Mouse (Mus musculus) lung, adult 2 months (tissue): Measurements from ENCODE around the gene Lyg2. TPM values are rescaled to one million over a fixed set of nuclear protein-coding genes. Genes with fewer than 3 reads are reported as not detected.
A peak's percentile ranks its signal among the peaks of the same experiment; 100 is the strongest.

Experiments
- DNase-seq: peaks from one replicate; pipeline ENCODE4 v3.0.0; 2022
- H3K4me1 ChIP-seq: fragments of 200-500 bp; 2 replicates; pipeline ENCODE4 v1.6.1; 2011; ENCODE audit warnings: low read length; ENCODE audit not compliant: control insufficient read depth, insufficient read depth
- H3K4me3 ChIP-seq: fragments of 200-500 bp; replicated peaks from 2 replicates; pipeline ENCODE3; 2011; ENCODE audit warnings: low read depth, mild to moderate bottlenecking, control low read depth, low read length; ENCODE audit errors: extremely low read depth
- CTCF ChIP-seq: fragments of 200-500 bp; IDR thresholded peaks from 2 replicates; pipeline ENCODE4 v1.5.1; 2011; ENCODE audit warnings: mild to moderate bottlenecking, low read length, control low read depth; ENCODE audit not compliant: insufficient read depth
- POLR2A ChIP-seq: fragments of 200-500 bp; IDR thresholded peaks from 2 replicates; pipeline ENCODE4 v1.6.1; 2011; ENCODE audit warnings: low read depth, mild to moderate bottlenecking, control low read depth, low read length, borderline replicate concordance; ENCODE audit errors: extremely low read depth
- WGBS: fragments of 180-500 bp; shearing (Covaris S2); methylation state at CpG from one replicate; pipeline ENCODE4 v1.1.7; 2018; 5-methylcytosine and 5-hydroxymethylcytosine counted together
- polyA plus RNA-seq: library from polyadenylated mRNA; depleted of rRNA; stranded (reverse); fragments of >200 nt; gene quantifications from 2 replicates; pipeline ENCODE4 v1.2.3, GENCODE M21; 2012

Gene Lyg2
- polyA plus RNA-seq, 1 experiment = not detected

GRCm38 (mm10) chr1:37890025-37890652 lies 26.2 kb downstream of the Lyg2 start, which contains the start of the genes Mitd1 and Mrpl30:
TSS of gene Mitd1 (minus strand) at chr1:37890411.
TSS of gene Mrpl30 (plus strand) at chr1:37890477.
- Histone ChIP-seq H3K4me3 (peak within 1 kb of the TSS; percentile 85), H3K4me1 (peaks cover 9% of the 10 kb centered on the region)
- DNase-seq = peak; percentile 88
- WGBS = under 1% methylated on average over 41 of the region's 41 CpGs
- TF ChIP-seq CTCF (no peak), POLR2A (peak; percentile 89)

- 85% methylated on average over 7 of the region's 7 CpGs for WGBS
- Histone ChIP-seq H3K4me3 (peak overlapping the region; percentile 85), H3K4me1 (peaks cover 9% of the 10 kb centered on the region)
- TF ChIP-seq CTCF = no peak
- TF ChIP-seq POLR2A = no peak
- no peak for DNase-seq
These were observed 27.1 kb downstream of the Lyg2 start for GRCm38 (mm10) chr1:37889206-37889605.

DNA sequence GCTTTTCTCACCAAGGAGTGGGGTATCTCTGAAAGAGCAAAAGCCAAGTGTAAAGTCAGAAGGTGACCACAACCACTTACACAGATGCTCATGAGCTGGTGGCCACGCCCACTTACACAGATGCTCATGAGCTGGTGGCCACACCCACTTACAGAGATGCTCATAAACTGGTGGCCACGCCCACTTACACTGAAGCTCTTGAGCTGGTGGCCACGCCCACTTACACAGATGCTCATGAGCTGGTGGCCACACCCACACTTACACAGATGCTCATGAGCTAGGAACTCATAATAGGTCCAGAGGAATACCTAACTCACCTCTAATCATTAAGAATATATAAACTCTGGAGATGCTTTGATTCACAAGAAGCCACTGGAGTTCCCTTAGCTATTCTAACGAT lies 31.8 kb downstream of the Lyg2 start:
- WGBS = 75% methylated on average over 4 of the region's 4 CpGs
- no peak for DNase-seq
- Histone ChIP-seq H3K4me3 (no peak overlapping the region), H3K4me1 (peaks cover 4% of the 10 kb centered on the region; the same call in 1 of the 2 replicates)
- TF ChIP-seq POLR2A (no peak), CTCF (no peak)

- 85% methylated on average over 4 of the region's 4 CpGs for WGBS
- H3K4me1 ChIP-seq = no peaks in the 10 kb centered on the region
- TF ChIP-seq CTCF = no peak
- no peak for TF ChIP-seq POLR2A
- no peak for DNase-seq
- no peak overlapping the region for H3K4me3 ChIP-seq
These were observed 32.9 kb downstream of the Lyg2 start for GRCm38 (mm10) chr1:37883411-37883810.

GRCm38 (mm10) chr1:37877736-37878460 lies 38.4 kb downstream of the Lyg2 start:
- 91% methylated on average over 13 of the region's 13 CpGs for WGBS
- no peak for TF ChIP-seq CTCF
- TF ChIP-seq POLR2A = no peak
- H3K4me3 ChIP-seq = no peak overlapping the region
- no peaks in the 10 kb centered on the region for H3K4me1 ChIP-seq
- no peak for DNase-seq

DNA sequence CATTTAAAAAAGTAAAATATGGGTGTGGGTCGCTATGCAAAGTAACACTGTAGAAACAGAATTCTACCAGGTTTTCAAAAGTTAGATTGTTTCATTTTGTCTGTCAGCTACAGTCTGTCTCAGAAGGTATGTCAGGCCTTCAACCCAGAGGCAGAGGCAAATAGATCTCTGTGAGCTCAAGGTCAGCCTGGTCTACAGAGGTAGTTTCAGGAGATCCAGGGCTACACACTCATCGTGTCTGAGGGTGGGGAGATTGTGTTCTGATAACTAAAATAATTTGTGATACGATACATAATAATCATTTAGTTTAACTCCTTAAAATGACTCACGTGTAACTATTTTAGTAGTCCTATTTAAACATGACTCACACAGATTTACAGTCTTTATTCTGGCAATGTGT lies 43.1 kb downstream of the Lyg2 start:
- no peak overlapping the region for H3K4me3 ChIP-seq
- no peak for TF ChIP-seq CTCF
- no peak for TF ChIP-seq POLR2A
- no peak for DNase-seq
- H3K4me1 ChIP-seq = no peaks in the 10 kb centered on the region; the same call in 1 of the 2 replicates
- WGBS = 82% methylated on average over 4 of the region's 4 CpGs

DNA sequence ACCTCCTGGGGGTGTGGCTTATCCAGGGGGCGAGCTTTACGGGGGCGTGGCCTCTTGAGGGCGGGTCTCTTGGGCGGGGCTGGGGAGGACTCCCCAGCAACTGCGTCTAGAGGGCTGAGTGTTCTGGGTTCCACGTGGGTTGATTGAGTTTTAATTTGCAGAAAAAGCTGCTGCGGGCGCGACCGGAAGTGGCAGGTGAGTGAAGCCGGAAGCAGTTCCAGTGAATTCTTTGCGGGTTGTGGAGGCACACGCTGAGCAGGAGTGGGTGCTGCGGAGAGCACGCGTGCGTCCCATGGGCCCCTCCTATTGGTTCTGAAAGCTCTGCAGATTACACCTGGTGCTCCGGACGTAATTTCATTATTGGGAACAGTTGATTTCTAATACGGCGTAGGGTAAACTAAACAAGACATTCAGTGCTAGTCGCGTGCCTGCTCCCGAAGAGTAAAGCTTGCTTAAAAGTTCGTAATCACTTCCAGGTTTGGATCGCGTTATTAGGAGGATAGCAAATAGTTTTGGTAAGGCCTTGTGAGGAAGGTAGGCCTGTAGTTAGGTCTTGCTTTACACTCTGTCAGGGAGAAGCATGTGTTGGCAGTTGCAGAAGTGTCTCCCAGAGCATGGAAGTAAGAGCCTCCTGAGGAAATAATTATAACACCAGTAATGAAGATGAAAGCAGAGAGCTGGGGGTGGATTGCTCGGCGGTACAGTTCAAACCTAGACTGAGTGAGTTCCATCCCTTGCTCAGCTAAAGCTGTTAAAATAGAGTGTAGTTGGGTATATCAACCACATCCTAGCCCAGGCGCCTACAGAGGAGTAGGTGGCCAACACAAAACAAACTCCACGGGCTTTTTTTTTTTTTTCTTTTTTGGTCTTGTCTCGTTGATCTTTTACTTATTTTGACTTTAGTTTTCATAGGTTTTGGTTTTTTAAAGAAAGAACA lies 43.9 kb downstream of the Lyg2 start:
- DNase-seq = peak; percentile 67
- TF ChIP-seq CTCF (no peak), POLR2A (peak; percentile 29; the same call in 1 of the 2 replicates)
- peak overlapping the region; percentile 95 for H3K4me3 ChIP-seq
- no peaks in the 10 kb centered on the region; the same call in 1 of the 2 replicates for H3K4me1 ChIP-seq
- 4% methylated on average over 33 of the region's 33 CpGs for WGBS

- TF ChIP-seq POLR2A (no peak), CTCF (no peak)
- WGBS = 8% methylated on average over 7 of the region's 7 CpGs
- peak within 1 kb of the TSS; percentile 95 for H3K4me3 ChIP-seq
- DNase-seq = peak; percentile 44
- H3K4me1 ChIP-seq = no peaks in the 10 kb centered on the region; the same call in 1 of the 2 replicates
These were observed 44.6 kb downstream of the Lyg2 start, which contains the start of gene Lipt1 for GRCm38 (mm10) chr1:37871704-37872103. TSS of gene Lipt1 (plus strand) at chr1:37871738.

DNA sequence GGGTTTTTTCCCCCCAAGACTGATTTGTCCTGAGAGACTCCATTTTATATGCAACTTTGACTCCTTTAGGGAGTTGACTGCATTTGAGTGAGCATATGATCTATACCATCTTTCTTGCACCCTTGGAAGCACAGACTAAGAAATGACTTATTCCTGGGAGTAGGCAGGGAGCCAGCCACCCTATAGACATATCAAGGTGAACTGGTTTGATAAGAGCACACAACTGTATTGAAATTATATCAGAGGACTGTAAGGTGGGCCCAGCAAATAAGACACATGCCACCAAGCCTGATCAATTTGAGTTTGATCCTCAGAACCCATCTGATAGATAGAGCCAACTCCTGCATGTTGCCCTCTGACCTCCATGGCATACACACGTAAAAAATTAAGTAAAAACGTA lies 46.9 kb downstream of the Lyg2 start:
- TF ChIP-seq CTCF (no peak), POLR2A (no peak)
- WGBS = 53% methylated on average over 2 of the region's 2 CpGs
- no peak for DNase-seq
- H3K4me3 ChIP-seq = no peak overlapping the region
- peaks cover under 1% of the 10 kb centered on the region for H3K4me1 ChIP-seq
